Mouse (Mus musculus) heart, adult 9 months (tissue): ENCODE results near the gene Vipr1.
A peak's percentile ranks its signal among the peaks of the same experiment; 100 is the strongest.

Experiments used
- DNase-seq, 2 experiments: peaks; one replicate each; pipeline ENCODE4 v3.0.0; 2022; ENCODE audit warnings: low spot score in 2 of 2

The Vipr1 gene

GRCm38 (mm10) chr9:121677476-121677875, 35.0 kb downstream of the Vipr1 start:
- no peak for DNase-seq

- DNase-seq: peak in 1 of 2 experiments; percentile 43
Measured at GRCm38 (mm10) chr9:121679549-121679948, 37.0 kb downstream of the Vipr1 start.

- DNase-seq: no peak
Measured at GRCm38 (mm10) chr9:121681191-121681590, 38.7 kb downstream of the Vipr1 start.

GRCm38 (mm10) chr9:121682037-121682680, 39.6 kb downstream of the Vipr1 start:
- no peak for DNase-seq

- DNase-seq: no peak
Measured at GRCm38 (mm10) chr9:121684702-121685101, 42.2 kb downstream of the Vipr1 start.

- no peak for DNase-seq
Measured at GRCm38 (mm10) chr9:121690200-121690651, 47.7 kb downstream of the Vipr1 start.

GRCm38 (mm10) chr9:121690734-121691133, 48.2 kb downstream of the Vipr1 start:
- DNase-seq: no peak

- DNase-seq: no peak
Measured at GRCm38 (mm10) chr9:121694736-121695135, 52.2 kb downstream of the Vipr1 start.

- no peak for DNase-seq
Measured at GRCm38 (mm10) chr9:121696626-121697025, 54.1 kb downstream of the Vipr1 start.

GRCm38 (mm10) chr9:121697150-121698049, 54.9 kb downstream of the Vipr1 start:
- peak in 1 of 2 experiments; percentile 49 for DNase-seq

- DNase-seq: no peak
Measured at GRCm38 (mm10) chr9:121704261-121704645, 61.7 kb downstream of the Vipr1 start.

GRCm38 (mm10) chr9:121704646-121705625, 62.4 kb downstream of the Vipr1 start, which contains the start of gene Sec22c:
Sec22c (minus strand) TSS chr9:121705490.
- DNase-seq: peak; percentile 94 to 98

- DNase-seq: no peak
Measured at GRCm38 (mm10) chr9:121706029-121706675, 63.6 kb downstream of the Vipr1 start.

GRCm38 (mm10) chr9:121707801-121708200, 65.3 kb downstream of the Vipr1 start:
- DNase-seq: no peak

GRCm38 (mm10) chr9:121708506-121709486, 66.3 kb downstream of the Vipr1 start:
- no peak for DNase-seq

GRCm38 (mm10) chr9:121709898-121710583, 67.5 kb downstream of the Vipr1 start, which contains the start of gene Ss18l2:
Ss18l2 (plus strand) TSS chr9:121710329.
- peak; percentile 98 for DNase-seq

GRCm38 (mm10) chr9:121710584-121710975, 68.1 kb downstream of the Vipr1 start:
- no peak for DNase-seq

- no peak for DNase-seq
Measured at GRCm38 (mm10) chr9:121717048-121717447, 74.5 kb downstream of the Vipr1 start.

- DNase-seq: no peak
Measured at GRCm38 (mm10) chr9:121718070-121718705, 75.7 kb downstream of the Vipr1 start.
